Mouse (Mus musculus): ENCODE data around the gene Nsg2. TPM values are rescaled to one million over a fixed set of nuclear protein-coding genes. Genes with fewer than 3 reads are reported as not detected.

Nsg2 gene
- total RNA-seq, 2 experiments from 2014 or later, result 28.7 to 37.4 TPM

DNA sequence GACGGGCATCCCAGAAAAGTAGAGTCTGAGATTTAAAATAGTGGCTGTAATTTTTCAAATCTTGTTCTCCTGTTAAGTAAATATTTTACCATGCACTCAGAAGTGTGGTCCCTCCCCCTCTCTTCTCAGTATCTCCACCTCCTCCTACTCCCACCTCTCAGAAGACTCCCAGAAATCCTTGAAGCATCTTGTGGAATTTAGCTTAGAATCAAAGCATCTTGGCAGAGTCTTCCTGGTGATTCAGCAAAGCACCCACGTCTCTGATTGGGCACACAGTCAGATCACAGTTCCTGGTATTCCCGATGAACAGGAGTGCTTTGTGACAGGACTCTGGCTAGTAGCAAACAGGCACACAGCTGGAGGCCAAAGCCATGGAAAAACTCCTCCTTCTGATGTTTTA, 83.2 kb downstream of the Nsg2 start:
- DNase-seq, result no peak

DNA sequence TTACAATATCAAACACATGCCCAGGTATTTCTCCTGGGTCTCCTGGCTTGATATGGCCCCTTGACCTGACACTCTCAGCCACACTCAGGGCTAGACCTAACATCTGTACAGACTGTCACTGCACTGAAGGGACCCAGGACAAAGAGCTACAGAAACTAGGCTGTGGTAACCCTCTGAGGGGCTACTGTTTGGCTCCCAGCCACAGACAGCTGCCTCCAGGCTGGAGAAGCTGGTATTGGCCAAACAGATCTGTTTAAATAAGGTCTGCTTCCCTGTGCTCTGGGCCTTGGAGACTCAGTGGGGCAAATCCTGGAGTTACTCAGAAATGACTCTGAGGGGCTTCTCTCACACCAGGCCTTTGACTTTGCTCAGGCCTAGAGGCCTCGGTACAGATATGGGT, 86.3 kb downstream of the Nsg2 start:
- DNase-seq, result no peak

DNA sequence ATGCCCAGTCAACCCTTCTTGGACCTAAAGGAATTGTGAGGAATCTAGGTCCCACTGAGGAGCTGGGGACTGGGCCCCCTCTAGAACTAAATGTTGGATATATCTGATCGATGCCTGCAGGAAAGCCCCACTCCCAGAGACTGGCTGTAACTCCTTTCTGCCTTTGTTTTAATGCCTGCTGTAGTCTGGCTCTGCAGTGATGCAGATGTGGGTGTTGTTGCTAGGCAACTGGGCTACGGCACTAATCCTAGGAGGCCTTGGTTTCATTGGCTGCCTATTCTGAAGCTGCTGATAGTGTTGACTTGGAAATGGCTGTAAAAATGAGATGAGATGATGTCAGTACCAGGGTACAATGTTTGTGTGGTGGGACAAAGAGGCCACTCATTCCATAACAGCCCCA, 87.1 kb downstream of the Nsg2 start:
- peak; percentile 10 for DNase-seq

GRCm38 (mm10) chr11:32087779-32088442, 87.6 kb downstream of the Nsg2 start:
- DNase-seq, result no peak

DNA sequence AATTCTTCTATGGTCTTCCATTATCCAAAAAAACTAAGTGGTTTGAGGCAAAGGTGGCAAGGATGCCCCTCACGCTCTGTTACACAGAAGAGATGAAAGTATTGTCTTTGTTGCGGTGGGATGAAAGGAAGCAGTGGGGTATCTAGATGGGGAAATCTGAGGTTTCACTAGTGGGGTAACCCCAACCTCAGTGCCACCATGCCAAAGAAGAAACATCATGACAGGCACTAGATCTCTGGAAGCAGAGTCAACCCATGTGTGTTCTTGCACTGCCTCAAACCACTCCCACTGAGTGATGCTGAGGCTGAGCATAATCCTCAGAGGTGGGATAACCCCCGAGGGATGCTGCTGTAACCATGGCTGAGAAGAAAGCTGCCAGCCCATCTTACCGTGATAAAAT, 95.5 kb downstream of the Nsg2 start:
- no peak for DNase-seq

DNA sequence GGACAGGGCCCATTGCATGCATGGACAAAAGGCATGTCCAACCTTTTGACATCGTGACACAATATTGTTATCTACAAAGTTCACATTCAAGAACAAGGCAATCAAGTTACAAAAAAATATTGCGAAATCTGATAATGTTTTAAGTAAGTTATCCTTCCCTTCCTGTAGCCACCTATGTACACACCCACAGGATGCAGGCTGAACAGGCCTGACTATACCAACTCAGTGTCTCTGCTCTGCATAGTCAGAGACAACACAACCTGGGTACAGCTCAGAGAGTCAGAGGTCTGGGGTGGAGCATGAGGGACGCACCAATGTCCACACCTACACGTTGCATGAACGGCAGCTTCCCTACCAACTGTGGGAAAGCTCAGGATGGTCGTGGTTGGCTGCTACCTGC, 96.1 kb downstream of the Nsg2 start:
- DNase-seq, result no peak

- no peak for DNase-seq
Observed at GRCm38 (mm10) chr11:32101059-32101632, 100.9 kb downstream of the Nsg2 start.

- no peak for DNase-seq
Observed at GRCm38 (mm10) chr11:32102976-32103375, 102.7 kb downstream of the Nsg2 start.

GRCm38 (mm10) chr11:32104406-32105116, 104.3 kb downstream of the Nsg2 start:
- DNase-seq, result no peak

DNA sequence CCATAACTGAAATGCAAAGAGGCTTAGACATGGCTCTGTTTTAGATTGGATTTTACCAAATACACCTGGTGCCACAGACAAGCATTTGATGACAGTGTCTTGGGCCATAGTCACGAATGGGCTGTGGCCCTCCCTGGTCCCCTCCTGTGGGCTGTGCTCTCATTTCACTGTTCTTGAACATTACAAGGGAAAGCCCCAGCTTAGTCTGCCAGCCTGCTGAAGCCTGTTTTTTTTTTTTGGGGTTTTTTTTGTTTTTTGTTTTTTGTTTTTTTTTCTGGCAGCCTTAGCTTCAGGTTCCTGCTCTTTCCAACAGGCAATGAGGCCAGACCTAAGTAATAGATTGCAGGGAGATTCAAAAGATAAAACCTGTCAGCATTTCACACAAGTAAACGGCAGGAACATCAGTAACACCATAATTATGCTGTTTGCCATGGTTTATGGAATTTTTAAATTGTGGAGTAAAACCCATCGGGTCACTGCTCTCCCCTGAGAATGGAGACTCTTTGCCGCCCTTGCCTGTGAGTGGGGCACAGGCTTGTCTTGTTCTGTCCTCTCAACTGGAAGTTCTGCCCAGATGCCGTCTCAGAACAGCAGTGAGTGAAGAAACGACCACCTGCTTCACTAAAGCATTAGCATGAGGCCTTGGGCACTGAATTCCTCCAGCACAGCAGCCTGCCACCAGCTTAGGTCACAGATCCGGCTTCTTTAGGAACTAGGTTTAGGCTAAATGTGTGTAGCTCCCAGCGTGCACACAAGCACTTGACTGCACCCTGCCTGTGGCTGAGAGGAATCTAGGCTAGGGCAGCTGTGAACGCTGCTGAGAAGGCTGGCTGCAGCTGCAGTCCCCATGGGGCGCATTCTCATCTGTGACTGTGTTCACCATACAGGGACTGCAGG, 105.7 kb downstream of the Nsg2 start:
- no peak for DNase-seq

DNA sequence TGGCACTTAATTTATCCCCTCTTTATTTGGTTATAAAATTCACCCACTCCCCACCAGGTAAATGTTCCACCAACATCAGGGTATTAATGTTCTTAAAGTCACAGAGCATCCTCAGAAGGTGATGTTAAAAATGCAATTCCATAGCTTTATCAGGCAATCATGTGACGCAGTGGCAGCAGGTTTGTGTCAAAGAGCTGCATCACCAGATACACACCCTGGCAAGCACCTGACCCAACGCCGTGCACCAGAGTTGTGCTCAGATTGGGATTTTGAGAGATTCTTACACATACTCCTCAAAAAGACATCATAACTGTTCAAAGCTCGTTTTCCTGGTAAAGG, 106.4 kb downstream of the Nsg2 start:
- no peak for DNase-seq

DNA sequence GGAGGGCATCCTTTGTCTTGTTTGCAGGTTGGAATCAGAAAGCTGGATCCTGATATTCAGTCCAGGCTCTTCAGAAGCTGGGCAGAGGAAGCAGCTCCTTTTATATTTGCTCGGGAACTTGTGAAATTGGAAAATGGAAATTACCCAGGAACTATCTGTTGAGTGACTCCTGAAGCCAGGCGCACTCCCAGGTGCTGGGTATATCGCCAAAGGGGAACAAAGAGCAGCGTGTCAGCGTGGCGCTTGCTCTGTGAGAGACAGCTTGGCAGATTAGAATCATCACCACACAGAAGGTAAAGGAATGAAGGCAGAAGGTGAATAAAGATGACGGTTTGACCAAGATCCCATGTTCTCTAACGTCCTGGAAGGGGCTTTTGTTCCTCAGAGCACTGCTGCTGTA, 108.2 kb downstream of the Nsg2 start:
- no peak for DNase-seq

Other genes with a start within 250 kb of the Nsg2 start
- gene Cpeb4, start 128.3 kb upstream of the Nsg2 start, total RNA-seq (2021), result 100 to 1,000 TPM in 1 of 2 experiments, 10 to 100 TPM in 1; 66.9 to 133 TPM
- gene 4930524B15Rik, start 34.9 kb upstream of the Nsg2 start, total RNA-seq (2021), result not detected
- gene Il9r, start 199.8 kb downstream of the Nsg2 start, total RNA-seq (2021), result under 1 TPM; 0.30 to 0.82 TPM
- gene Snrnp25, start 205.0 kb downstream of the Nsg2 start, total RNA-seq (2021), result 10 to 100 TPM; 23.9 to 26.5 TPM
- 10 to 100 TPM; 25.0 to 29.1 TPM for gene Rhbdf1, start 221.8 kb downstream of the Nsg2 start, total RNA-seq (2021)
- 10 to 100 TPM; 21.0 to 22.3 TPM for gene Mpg, start 226.0 kb downstream of the Nsg2 start, total RNA-seq (2021)